Mouse (Mus musculus) heart, adult 18-20 months (tissue): ENCODE data around the gene Crb1. TPM values are rescaled to one million over a fixed set of nuclear protein-coding genes. Genes with fewer than 3 reads are reported as not detected.
A peak's percentile ranks its signal among the peaks of the same experiment; 100 is the strongest.
"Not testable (repeated sequence)": the region's sequence is repeated elsewhere in the genome, so short reads cannot be mapped to it uniquely, and the experiment has no call there.

ENCODE experiments used
- DNase-seq, 2 experiments: peaks; one replicate each; pipeline ENCODE4 v3.0.0; 2021 to 2022; ENCODE audit warnings: mixed read lengths in 1 of 2
- total RNA-seq, 2 experiments: library from RNA; stranded (reverse); gene quantifications; 2 replicates each; pipeline ENCODE4 v1.2.3; 2021

Gene Crb1
- total RNA-seq, 2 experiments from 2014 or later: 0.42 to 0.51 TPM

DNA sequence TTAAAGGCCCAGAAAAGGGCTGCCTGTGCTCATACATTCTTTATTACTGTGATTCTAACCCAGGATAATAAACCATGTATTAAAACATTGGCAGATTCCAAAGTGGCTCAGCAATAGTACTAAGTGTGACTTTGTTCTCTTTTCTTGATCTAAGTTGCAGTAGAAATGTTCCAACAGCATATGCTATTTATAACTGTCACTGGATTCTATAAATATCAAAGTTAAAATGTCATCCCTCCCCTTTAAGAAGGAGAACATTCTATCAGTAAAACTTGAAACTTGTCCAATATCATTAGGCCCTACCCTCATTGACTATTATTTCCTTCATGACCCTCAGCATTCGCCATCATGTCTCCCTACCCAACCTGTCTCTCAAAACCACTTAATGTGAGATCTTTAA is 48.1 kb downstream of the Crb1 start:
- DNase-seq: peak in 1 of 2 experiments; percentile 13

- no peak for DNase-seq
Measured at GRCm38 (mm10) chr1:139328286-139328685, 48.6 kb downstream of the Crb1 start.

- no peak for DNase-seq
Measured at GRCm38 (mm10) chr1:139325378-139325777, 51.5 kb downstream of the Crb1 start.

DNA sequence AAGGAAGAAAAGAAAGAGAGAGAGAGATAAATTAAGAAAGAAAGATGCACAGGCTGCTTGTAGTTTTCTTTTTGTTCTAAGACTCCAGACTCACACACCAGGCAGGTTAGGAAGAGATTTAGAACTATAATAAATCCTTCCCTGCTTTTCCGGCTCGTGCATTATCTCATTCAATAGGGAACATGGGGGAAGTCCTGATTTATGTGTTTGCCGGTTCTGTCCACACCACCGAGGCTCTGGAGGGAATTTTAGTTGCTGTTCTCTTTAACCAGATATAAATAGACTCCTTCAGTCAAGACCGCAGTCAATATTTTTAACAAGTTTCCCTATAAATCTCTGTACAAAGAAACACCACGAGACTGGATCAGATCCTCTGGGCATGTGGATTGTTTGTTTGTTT is 57.1 kb downstream of the Crb1 start:
- no peak for DNase-seq

DNA sequence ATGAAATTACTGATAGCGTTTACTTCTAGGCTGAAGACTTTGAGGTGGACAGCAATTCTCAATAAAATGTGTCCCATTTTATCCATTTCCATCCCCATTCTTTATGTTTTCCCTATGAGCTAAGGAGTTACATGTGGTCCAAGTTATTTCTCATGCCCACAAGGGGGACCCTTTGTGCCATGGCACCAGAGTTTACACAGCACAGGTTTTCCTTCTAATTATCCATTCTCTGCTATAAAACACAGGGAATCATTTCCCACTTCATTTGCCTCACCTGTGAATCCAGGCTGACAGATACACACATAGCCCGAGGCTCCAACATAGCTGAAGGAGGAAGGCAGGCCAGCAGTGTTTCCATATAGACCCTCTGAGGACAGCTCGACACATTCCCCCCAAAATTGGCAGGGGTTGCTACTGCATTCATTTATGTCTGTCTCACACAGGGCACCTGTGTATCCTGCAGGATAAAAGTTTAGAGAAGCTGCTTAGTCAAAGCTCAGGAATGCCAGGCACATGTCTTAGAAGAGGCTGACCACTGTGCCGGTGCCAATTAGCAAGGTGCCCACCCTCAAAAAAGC is 62.5 kb downstream of the Crb1 start:
- peak in 1 of 2 experiments; percentile 23 for DNase-seq

DNA sequence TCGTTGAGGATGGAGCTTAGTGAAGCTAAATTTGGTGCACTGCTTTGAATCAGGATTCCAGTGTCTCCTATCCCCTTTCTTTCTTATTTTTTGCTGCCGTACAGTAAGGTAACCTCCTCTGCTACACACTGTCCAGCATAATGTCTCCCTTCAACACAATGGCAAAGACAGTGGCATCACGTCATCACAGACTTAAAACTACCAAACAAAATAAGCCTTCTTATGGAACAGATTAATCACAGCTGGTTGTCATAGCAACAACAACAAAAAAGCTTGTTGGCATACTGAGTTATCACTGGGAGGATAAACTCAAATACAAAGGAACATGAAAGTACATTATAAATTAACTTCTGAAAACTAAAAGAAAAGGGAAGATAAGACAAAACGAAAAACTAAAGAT is 68.0 kb downstream of the Crb1 start:
- no peak for DNase-seq

DNA sequence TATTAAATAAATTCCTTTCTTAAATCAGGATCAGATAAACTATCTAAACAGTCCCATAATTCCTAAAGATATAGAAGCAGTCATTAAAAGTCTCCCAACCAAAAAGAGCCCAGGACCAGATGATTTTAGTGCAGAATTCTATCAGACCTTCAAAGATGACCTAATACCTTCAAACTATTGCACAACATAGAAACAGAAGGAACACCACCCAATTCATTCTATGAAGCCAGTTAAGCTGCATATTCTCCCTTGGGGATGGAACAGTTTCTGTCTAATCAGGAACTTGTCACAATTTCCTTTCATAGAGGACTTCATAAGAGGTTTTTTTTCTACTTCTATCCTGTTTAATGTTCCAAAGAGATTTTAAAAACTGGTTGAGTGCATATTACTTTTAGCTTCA is 74.4 kb downstream of the Crb1 start:
- not testable (repeated sequence) for DNase-seq

GRCm38 (mm10) chr1:139301830-139302229 is 75.1 kb downstream of the Crb1 start:
- no peak for DNase-seq

- no peak for DNase-seq
Measured at GRCm38 (mm10) chr1:139292023-139292422, 84.9 kb downstream of the Crb1 start.

DNA sequence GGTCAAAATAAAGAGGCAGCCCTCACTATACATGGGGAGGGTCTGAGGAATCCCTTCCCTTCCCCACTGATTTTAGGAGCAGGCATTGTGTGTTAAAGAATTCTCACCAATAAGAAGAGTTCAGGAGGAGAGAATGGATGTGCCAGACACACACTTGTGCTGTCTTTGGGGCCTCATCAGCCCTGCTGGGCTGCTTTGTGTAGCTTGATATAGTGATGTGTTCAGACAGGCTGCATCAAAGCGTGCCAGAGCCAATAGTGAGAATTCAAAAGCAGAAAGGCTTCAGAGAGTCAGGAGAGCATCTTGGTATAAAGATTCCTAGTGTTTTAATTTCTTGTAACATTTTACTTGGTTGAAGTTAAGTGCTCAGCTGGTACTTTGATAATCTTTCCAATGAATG is 85.3 kb downstream of the Crb1 start:
- no peak for DNase-seq

DNA sequence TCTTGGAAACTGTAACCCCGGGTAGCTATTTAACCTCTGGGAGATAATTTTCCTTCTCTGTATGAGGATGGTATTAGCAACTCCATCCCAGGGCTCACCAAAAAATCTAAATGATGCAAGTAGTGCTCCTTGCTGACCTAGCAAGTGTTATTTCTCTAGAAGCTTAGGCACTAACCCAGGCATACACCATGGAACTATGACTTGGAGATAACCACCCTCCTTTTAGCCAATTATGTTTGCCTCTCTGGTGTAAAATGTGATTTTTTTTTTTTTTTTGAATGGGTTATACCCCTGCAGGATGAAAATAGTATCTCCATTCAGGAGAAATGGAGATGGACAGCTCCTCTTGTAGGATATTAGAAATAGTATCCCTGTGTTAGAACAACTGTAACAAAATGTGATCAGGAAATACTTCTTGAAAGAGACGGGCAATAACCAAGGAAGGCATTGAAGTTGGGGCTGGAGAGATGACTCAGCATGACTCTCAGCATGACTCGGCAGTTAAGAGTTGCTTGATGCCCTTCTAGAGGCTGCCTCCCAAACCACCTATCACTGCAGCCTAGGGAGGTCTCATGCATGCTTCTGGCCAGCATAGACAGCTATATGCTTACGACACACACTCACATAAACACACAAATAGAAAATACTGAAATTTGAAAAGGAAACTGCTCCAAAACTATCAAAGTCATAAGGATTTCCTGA is 100.1 kb downstream of the Crb1 start:
- no peak for DNase-seq

DNA sequence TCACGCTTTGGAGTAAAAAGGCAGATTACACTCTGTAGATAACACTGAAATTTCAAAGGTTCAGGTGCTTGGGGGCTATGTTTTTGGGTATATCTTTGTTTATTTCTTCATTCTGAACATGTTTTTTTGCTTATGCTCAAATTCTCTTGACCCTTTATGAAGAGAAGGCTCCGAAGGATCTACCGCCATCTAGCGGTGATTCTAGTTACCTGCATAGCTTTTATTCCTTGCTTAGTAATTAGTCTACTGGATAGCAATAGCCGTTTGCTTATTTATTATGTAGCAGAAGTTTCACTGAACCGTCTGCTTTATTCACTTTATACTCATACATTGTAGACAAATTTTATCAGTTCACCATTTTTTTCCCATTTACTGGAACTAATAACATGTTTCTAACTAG is 109.1 kb downstream of the Crb1 start:
- peak; percentile 42 to 55 for DNase-seq

DNA sequence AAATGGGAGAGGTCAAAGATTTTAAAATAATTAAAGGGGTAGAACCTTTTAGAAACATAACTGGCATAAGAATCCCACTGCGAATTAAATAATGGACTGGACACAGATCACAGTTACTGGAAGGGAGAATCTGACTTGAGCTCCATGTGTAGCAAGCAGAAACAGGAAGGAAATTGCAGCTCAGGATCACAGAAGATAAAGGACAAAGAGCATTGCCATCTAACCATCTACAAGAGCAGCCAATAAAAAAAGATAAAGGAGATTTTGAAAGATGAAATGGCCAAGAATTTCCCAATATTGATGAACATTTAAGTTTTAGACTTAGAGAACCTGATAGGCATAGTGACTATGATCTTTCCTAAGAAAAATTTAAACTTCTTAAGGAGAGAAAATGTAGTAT is 112.7 kb downstream of the Crb1 start:
- no peak for DNase-seq

DNA sequence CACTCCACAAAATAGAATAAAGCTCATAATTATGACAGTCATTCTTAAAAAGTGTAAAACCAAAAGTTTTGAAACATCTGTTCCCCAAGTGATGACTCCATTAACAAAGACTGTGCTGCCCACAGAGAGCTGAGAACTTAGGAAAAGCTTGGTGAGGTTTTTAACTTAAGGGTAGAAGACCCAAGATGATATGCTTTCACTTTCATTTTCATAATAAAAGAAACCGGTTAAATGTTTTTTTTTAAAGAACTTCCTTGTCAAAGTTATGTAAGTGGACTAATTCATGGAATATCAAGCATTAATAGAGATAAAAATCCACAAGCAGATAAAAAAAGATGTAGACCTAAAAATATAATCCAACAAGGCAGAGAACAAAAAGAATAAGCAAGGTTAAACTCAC is 113.7 kb downstream of the Crb1 start:
- no peak for DNase-seq

- DNase-seq: no peak
Measured at GRCm38 (mm10) chr1:139255581-139255980, 121.3 kb downstream of the Crb1 start.

- DNase-seq: no peak
Measured at GRCm38 (mm10) chr1:139252041-139252440, 124.9 kb downstream of the Crb1 start.

- DNase-seq: no peak
Measured at GRCm38 (mm10) chr1:139249159-139249558, 127.7 kb downstream of the Crb1 start.

DNA sequence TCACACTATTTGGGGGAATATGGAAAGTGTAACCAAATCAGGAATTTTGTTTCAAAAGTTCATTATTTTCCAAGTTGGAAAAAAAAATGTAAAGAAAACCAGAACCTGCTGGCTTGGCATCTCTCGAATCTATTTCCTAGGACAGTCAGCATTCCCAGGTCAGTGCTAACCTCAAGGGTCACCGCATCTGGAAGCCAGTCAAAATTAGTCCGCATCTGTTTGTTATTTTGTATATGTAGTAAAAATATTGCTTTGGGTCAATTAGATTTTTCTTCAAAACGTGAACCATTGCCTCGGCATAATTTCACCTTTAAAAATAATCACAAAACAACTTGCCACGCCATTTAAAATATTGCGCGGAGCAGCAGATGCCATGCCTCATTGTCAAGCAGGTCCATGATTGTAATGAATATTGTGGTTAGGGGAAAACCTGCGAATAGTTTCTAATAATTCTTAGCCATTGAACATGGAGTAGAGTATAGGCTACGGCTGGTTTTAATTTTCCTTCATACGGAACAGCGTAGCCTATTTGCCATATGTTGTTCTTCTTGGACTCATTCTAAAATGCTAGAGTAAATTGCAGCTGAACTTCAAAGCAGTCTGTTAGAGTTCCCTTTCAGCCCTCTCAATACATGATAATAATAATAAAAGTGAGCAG is 130.0 kb downstream of the Crb1 start:
- no peak for DNase-seq

GRCm38 (mm10) chr1:139236794-139237193 is 140.1 kb downstream of the Crb1 start:
- DNase-seq: no peak

GRCm38 (mm10) chr1:139234611-139235568 is 142.0 kb downstream of the Crb1 start:
- no peak for DNase-seq

- no peak for DNase-seq
Measured at GRCm38 (mm10) chr1:139232636-139233035, 144.3 kb downstream of the Crb1 start.

DNA sequence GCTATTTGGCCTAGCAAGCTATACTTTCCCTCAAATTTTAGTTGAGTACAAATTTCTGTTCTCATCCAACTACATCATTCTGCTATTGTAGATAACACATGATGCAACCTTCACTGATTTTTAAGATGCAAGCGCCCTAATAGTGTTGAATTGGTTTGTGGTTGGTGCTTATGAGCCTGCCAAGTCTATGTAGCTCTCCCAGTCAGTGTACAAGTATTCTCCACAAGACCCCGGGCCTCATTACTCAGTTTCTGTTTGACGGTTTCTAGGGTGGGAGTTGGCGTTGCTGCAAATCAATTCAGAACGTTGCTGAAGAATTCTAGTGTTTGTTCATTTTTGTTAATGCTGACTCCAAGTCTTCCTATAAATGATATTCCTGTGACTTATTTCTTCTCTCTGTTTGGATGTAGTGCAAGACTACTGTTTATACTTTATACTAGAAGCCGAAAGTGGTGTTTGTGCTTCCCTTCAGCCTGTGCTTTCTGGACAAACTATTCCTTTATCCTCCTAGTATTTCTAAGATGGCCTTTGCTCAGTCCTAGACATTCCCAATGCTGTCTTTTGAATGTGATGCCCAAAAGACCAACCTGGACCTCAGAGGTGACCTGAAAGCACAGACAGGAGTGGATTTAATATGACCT is 152.5 kb downstream of the Crb1 start:
- no peak for DNase-seq
